Mouse (Mus musculus) midbrain, embryonic 13.5 days (tissue): Measurements from ENCODE around the gene St6galnac3. TPM values are rescaled to one million over a fixed set of nuclear protein-coding genes. Genes with fewer than 3 reads are reported as not detected.

Experiments used
- ATAC-seq: fragments of 200-750 bp; cut with Nextera tagmentation; 2 replicates; pipeline ENCODE4 v1.8.0; 2017; ENCODE audit warnings: mild to moderate bottlenecking, moderate TSS enrichment, moderate library complexity
- H3K27ac ChIP-seq: fragments of 300-500 bp; sonication (generic); 2 replicates; pipeline ENCODE4 v1.5.1; 2015; ENCODE audit warnings: inconsistent platforms, mild to moderate bottlenecking, moderate library complexity
- H3K27me3 ChIP-seq: fragments of 300-500 bp; sonication (generic); 2 replicates; pipeline ENCODE4 v1.6.1; 2015; ENCODE audit warnings: mild to moderate bottlenecking, inconsistent platforms
- H3K36me3 ChIP-seq: fragments of 300-500 bp; sonication (generic); 2 replicates; pipeline ENCODE4 v1.6.1; 2015; ENCODE audit warnings: mild to moderate bottlenecking, inconsistent platforms
- H3K4me1 ChIP-seq: fragments of 300-500 bp; sonication (generic); replicated peaks from 2 replicates; pipeline ENCODE4 v1.6.1; 2015; ENCODE audit warnings: inconsistent platforms
- H3K4me2 ChIP-seq: fragments of 300-500 bp; sonication (generic); replicated peaks from 2 replicates; pipeline ENCODE4 v1.6.1; 2015; ENCODE audit warnings: moderate library complexity, mild to moderate bottlenecking, inconsistent platforms
- H3K4me3 ChIP-seq: fragments of 300-500 bp; sonication (generic); replicated peaks from 2 replicates; pipeline ENCODE4 v1.5.1; 2015; ENCODE audit warnings: mild to moderate bottlenecking, inconsistent platforms
- H3K9ac ChIP-seq: fragments of 300-500 bp; sonication (generic); replicated peaks from 2 replicates; pipeline ENCODE4 v1.6.1; 2015; ENCODE audit warnings: mild to moderate bottlenecking, inconsistent platforms
- H3K9me3 ChIP-seq: fragments of 300-500 bp; sonication (generic); 2 replicates; pipeline ENCODE4 v1.6.1; 2016; ENCODE audit warnings: mild to moderate bottlenecking, inconsistent platforms
- WGBS: fragments of 180-500 bp; shearing (Covaris S2); methylation state at CpG from one replicate; pipeline ENCODE4 v1.1.7; 2015; 5-methylcytosine and 5-hydroxymethylcytosine counted together
- polyA plus RNA-seq: library from polyadenylated mRNA; unstranded; fragments of >200 nt; fragmentation: Nextera tagmentation; extraction: Ambion mirVana; gene quantifications from 2 replicates; pipeline ENCODE4 v1.2.1, GENCODE M21; 2015

The St6galnac3 gene
- polyA plus RNA-seq, 1 experiment from 2014 or later: 26.7 TPM

DNA sequence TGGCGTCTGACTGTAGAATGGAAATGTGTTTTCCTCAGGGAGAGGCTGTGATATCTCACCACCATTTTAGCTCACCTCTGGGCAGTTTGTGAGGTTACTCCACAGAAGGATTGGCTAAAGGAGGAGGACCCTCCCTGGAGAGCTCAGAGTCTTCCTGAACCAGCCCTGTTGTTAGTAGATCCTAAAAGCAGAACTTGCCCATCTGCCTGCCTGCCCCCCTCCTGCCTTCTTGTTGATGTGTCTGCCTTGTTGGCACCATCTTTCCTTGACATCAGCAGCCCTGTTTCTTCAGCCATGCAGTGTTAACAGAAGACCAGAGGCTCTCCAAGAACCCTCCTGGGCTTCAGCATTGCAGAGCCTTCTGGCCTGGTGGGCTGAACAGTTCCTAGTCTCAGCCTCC is 18.1 kb downstream of the St6galnac3 start:
- H3K4me2 ChIP-seq: no peak overlapping the region
- H3K9me3 ChIP-seq: no peaks in the 10 kb centered on the region
- no peak overlapping the region for H3K9ac ChIP-seq
- H3K27ac ChIP-seq: no peak overlapping the region
- H3K36me3 ChIP-seq: no peaks in the 10 kb centered on the region
- no peak overlapping the region for H3K4me3 ChIP-seq
- H3K27me3 ChIP-seq: no peaks in the 10 kb centered on the region
- no peaks in the 10 kb centered on the region for H3K4me1 ChIP-seq
- 90% methylated on average over 1 of the region's 1 CpGs for WGBS
- ATAC-seq: no peak

DNA sequence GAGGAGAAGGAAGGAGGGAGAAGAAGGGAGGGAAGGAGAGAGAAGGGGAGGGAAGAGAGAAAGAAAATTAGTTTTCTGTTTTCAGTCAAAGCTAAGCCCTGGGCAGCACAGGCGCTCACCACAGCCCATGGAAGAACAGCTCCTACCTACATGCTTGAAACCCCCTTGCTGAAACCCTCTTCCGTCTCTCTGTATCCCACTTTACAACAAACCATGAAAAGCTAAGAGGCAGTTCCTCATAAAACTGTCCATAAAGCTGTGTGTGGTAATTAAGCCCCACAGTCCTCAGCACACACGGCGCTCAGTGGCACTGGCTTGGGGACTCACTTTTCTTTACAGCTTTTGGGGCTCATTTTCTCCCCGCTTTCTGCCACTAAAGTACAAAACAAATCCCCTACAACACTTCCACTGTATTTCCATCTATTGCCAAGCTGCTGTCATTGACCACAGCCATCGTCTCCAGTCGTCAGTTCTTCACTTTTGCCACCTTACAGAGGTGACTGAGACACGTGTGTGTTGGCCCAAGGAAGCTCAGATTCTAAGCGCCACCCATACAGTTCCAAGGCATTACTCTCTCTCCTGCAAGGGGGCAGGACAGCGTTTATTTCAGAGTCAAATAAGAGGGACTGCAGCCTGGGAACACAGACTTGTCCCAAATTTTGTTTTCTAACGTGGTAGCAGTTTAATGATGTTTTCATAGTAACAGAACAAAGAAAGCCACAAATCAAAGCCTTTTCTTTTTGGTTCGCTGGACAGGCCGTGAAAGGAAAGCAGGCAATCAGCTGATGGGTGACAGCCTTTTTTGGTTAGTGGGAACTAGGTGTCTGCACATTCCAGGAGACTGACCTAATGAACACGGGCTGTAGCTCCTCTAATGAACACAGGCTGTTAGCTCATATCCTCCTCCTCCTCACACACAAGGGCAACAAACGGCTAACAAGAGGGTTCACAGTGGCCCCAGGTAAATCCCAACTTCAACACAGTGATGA is 22.9 kb downstream of the St6galnac3 start:
- no peaks in the 10 kb centered on the region for H3K36me3 ChIP-seq
- H3K4me2 ChIP-seq: no peak overlapping the region
- H3K4me3 ChIP-seq: no peak overlapping the region
- no peak for ATAC-seq
- no peaks in the 10 kb centered on the region for H3K9me3 ChIP-seq
- no peak overlapping the region for H3K27ac ChIP-seq
- no peak overlapping the region for H3K9ac ChIP-seq
- 52% methylated on average over 15 of the region's 15 CpGs for WGBS
- no peaks in the 10 kb centered on the region for H3K27me3 ChIP-seq
- H3K4me1 ChIP-seq: peaks cover 16% of the 10 kb centered on the region

DNA sequence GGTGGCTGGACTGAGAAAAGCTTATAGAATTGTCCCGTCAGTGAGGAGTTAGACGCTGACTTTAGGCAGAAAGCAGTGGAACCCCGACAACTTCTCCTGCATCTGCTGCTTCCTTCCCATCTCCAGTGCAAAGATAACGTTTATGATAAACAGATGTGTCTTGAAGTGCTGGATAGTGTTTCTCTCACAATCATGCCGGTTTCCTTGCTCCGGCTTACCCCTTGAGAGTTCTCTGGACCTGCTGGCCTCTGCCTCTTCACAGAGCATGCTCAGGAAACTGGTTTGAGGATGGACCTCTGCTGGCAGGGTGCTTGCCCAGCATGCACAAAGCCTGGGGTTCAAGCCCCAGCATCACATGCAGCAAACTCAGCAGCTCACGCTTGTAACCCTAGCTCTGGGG is 23.8 kb downstream of the St6galnac3 start:
- WGBS: 90% methylated on average over 7 of the region's 7 CpGs
- H3K4me2 ChIP-seq: no peak overlapping the region

GRCm38 (mm10) chr3:153699086-153699485 is 25.9 kb downstream of the St6galnac3 start:
- no peaks in the 10 kb centered on the region for H3K36me3 ChIP-seq
- peaks cover 16% of the 10 kb centered on the region for H3K4me1 ChIP-seq
- no peak overlapping the region for H3K9ac ChIP-seq
- no peak overlapping the region for H3K27ac ChIP-seq
- H3K4me3 ChIP-seq: no peak overlapping the region
- ATAC-seq: no peak
- no peaks in the 10 kb centered on the region for H3K27me3 ChIP-seq
- H3K4me2 ChIP-seq: no peak overlapping the region
- H3K9me3 ChIP-seq: no peaks in the 10 kb centered on the region
- whole genome bisulfite sequencing: 92% methylated on average over 8 of the region's 8 CpGs

More for the DNA sequence above, 23.8 kb downstream of the St6galnac3 start:
- no peaks in the 10 kb centered on the region for H3K27me3 ChIP-seq
- no peak overlapping the region for H3K27ac ChIP-seq
- H3K9ac ChIP-seq: no peak overlapping the region
- no peak overlapping the region for H3K4me3 ChIP-seq
- H3K4me1 ChIP-seq: peaks cover 16% of the 10 kb centered on the region
- H3K36me3 ChIP-seq: no peaks in the 10 kb centered on the region
- H3K9me3 ChIP-seq: no peaks in the 10 kb centered on the region
- ATAC-seq: no peak

GRCm38 (mm10) chr3:153692978-153693377 is 32.0 kb downstream of the St6galnac3 start:
- ATAC-seq: no peak
- no peak overlapping the region for H3K4me3 ChIP-seq
- H3K27ac ChIP-seq: no peak overlapping the region; the same call in 1 of the 2 replicates
- peaks cover 23% of the 10 kb centered on the region for H3K4me1 ChIP-seq
- 83% methylated on average over 7 of the region's 7 CpGs for WGBS
- no peak overlapping the region for H3K4me2 ChIP-seq
- no peaks in the 10 kb centered on the region for H3K27me3 ChIP-seq
- no peaks in the 10 kb centered on the region for H3K36me3 ChIP-seq
- H3K9ac ChIP-seq: no peak overlapping the region
- H3K9me3 ChIP-seq: no peaks in the 10 kb centered on the region

GRCm38 (mm10) chr3:153692206-153692813 is 32.7 kb downstream of the St6galnac3 start:
- Histone ChIP-seq H3K36me3 (no peaks in the 10 kb centered on the region), H3K9me3 (no peaks in the 10 kb centered on the region), H3K9ac (no peak overlapping the region), H3K4me2 (no peak overlapping the region), H3K27me3 (no peaks in the 10 kb centered on the region), H3K4me3 (no peak overlapping the region), H3K27ac (no peak overlapping the region), H3K4me1 (peaks cover 18% of the 10 kb centered on the region)
- WGBS: 81% methylated on average over 11 of the region's 11 CpGs
- no peak for ATAC-seq

DNA sequence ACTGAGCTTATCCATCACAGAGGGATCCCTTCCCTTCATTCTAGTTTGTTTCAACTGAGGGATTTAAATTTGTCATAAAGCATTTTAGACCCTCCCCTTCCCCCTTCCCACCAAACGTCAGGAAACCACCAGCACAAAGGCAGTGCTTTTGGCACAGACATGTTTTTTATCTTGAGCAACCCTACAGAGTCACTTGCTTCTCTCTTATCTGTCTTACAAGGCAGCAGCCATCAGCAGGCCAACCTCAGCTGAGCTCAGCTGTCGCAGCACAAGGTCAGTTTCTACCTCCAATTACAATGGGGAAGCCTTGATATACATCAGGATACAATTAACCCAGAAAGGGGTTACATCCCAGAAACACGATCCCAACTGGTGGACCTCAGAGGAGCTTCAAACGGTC is 33.4 kb downstream of the St6galnac3 start:
- Histone ChIP-seq H3K9ac (no peak overlapping the region), H3K36me3 (no peaks in the 10 kb centered on the region), H3K4me1 (peaks cover 15% of the 10 kb centered on the region; the same call in 1 of the 2 replicates), H3K9me3 (no peaks in the 10 kb centered on the region), H3K4me3 (no peak overlapping the region), H3K27ac (no peak overlapping the region), H3K4me2 (no peak overlapping the region), H3K27me3 (no peaks in the 10 kb centered on the region)
- ATAC-seq: no peak
- 57% methylated on average over 4 of the region's 4 CpGs for WGBS

DNA sequence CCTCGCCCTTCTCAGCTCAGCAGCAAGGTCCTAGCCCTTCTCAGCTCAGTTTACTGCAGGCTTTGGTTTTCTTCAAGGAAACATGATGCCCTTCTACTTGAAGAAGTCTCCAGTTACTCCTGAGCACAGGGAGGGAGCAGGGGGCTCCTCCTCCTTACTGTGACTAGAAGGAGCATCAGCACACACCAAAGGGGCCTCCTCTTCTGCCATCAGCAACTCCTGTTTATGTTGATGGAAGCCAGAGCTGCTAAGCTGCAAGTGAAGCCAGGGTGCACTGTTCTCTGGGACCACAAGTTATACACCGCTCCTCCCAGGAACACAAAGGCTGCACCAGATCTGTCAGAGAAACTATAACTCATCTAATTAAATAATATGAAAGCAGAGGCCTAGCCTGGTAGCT is 34.4 kb downstream of the St6galnac3 start:
- no peak overlapping the region for H3K4me3 ChIP-seq
- no peaks in the 10 kb centered on the region for H3K9me3 ChIP-seq
- peaks cover 15% of the 10 kb centered on the region; the same call in 1 of the 2 replicates for H3K4me1 ChIP-seq
- H3K4me2 ChIP-seq: no peak overlapping the region
- no peaks in the 10 kb centered on the region for H3K36me3 ChIP-seq
- no peaks in the 10 kb centered on the region for H3K27me3 ChIP-seq
- no peak overlapping the region for H3K9ac ChIP-seq
- WGBS: 81% methylated on average over 2 of the region's 2 CpGs
- no peak for ATAC-seq
- no peak overlapping the region for H3K27ac ChIP-seq

DNA sequence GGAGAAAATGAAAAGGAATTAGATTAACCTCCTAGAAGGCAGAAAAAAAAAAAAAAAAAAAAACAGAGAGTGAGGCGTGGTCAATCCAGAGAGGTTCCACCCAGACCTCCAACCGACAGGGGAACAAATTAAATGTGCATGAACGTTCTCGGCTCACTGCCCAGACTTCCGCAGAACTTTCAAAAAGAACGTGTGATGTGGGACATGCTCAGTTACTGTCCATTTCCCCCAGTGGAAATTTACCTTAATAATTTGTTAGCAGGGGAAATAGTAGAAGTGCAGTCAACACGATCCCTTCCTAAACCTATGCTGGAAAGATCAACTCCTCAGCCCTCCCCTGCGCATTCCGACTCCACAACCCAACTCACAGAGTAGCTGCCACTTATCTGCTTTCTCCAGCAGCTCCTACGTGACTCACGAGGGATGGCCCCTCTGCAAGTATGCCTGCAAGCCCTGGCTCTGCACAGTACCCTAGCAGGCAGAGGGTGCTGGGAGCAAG is 35.1 kb downstream of the St6galnac3 start:
- no peak for ATAC-seq

DNA sequence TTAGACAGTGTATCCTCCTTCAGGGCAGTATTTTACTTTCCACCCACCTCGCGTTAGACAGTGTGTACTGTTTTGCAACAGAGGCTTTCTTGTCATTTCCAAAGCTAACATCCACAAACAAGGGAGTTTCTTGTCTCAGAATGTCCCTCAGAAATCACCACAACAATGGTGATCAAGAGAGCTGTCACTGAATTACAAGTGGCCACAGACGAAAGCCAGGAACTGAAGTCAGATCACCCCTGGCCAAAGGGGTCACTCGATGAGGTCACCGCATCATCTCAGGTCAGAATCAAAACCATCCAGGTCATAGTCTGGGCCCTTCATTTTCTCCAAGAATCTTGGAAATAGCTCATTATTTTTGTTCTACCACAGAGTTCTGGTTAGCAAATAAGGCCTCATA is 37.1 kb downstream of the St6galnac3 start:
- no peak overlapping the region for H3K27ac ChIP-seq

More for the DNA sequence above, 35.1 kb downstream of the St6galnac3 start:
- H3K36me3 ChIP-seq: no peaks in the 10 kb centered on the region
- peaks cover 15% of the 10 kb centered on the region; the same call in 1 of the 2 replicates for H3K4me1 ChIP-seq
- no peak overlapping the region for H3K4me2 ChIP-seq
- H3K4me3 ChIP-seq: no peak overlapping the region
- H3K27ac ChIP-seq: no peak overlapping the region
- no peaks in the 10 kb centered on the region for H3K9me3 ChIP-seq
- H3K9ac ChIP-seq: no peak overlapping the region
- 71% methylated on average over 11 of the region's 11 CpGs for WGBS
- no peaks in the 10 kb centered on the region for H3K27me3 ChIP-seq

GRCm38 (mm10) chr3:153684909-153685308 is 40.1 kb downstream of the St6galnac3 start:
- Histone ChIP-seq H3K27me3 (no peaks in the 10 kb centered on the region), H3K4me2 (no peak overlapping the region), H3K27ac (no peak overlapping the region), H3K9me3 (no peaks in the 10 kb centered on the region), H3K4me3 (no peak overlapping the region), H3K9ac (no peak overlapping the region), H3K4me1 (no peaks in the 10 kb centered on the region), H3K36me3 (no peaks in the 10 kb centered on the region)
- ATAC-seq: no peak
- 88% methylated on average over 1 of the region's 1 CpGs for WGBS

More for the DNA sequence above, 37.1 kb downstream of the St6galnac3 start:
- Histone ChIP-seq H3K9me3 (no peaks in the 10 kb centered on the region), H3K27me3 (no peaks in the 10 kb centered on the region), H3K4me2 (no peak overlapping the region), H3K36me3 (no peaks in the 10 kb centered on the region), H3K4me3 (no peak overlapping the region), H3K4me1 (peaks cover 15% of the 10 kb centered on the region; the same call in 1 of the 2 replicates), H3K9ac (no peak overlapping the region)
- 77% methylated on average over 5 of the region's 5 CpGs for whole genome bisulfite sequencing
- no peak for ATAC-seq

DNA sequence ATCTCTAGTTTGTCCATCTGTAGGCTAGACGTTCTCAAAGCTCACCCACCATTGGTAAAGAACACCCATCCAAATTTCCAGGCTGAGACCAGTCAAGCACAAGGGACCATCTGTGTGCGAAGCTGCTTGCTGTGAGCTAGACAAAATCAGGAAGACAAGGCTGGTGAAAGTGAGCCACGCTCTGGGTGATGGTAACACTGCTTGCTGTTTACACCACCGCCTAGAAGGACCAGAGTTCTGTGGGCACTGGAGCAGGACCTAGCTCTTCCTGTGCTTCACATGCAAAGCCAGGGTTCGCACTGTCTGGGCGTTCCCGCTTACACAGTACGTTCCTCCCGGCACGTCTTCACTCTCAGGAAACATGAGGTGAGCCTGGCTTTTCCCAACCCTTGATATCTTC is 42.7 kb downstream of the St6galnac3 start:
- H3K4me1 ChIP-seq: no peaks in the 10 kb centered on the region
- H3K9ac ChIP-seq: no peak overlapping the region
- 96% methylated on average over 10 of the region's 10 CpGs for WGBS
- H3K27me3 ChIP-seq: no peaks in the 10 kb centered on the region
- H3K9me3 ChIP-seq: no peaks in the 10 kb centered on the region
- ATAC-seq: no peak
- H3K4me3 ChIP-seq: no peak overlapping the region
- no peak overlapping the region for H3K4me2 ChIP-seq
- H3K27ac ChIP-seq: no peak overlapping the region
- no peaks in the 10 kb centered on the region for H3K36me3 ChIP-seq
